Mouse (Mus musculus) ES-E14 (cell line): ENCODE results near the gene Inpp4b. TPM values are rescaled to one million over a fixed set of nuclear protein-coding genes. Genes with fewer than 3 reads are reported as not detected.

Experiments
- DNase-seq: peaks from one replicate; pipeline ENCODE4 v3.0.0-alpha.2; 2013; ENCODE audit warnings: low read depth, low spot score
- H3K27ac ChIP-seq: 2 replicates; pipeline ENCODE4 v1.5.1; 2012; ENCODE audit warnings: low read depth, mild to moderate bottlenecking, low read length, moderate library complexity, mixed read lengths; ENCODE audit not compliant: poor library complexity, insufficient read depth, severe bottlenecking
- H3K36me3 ChIP-seq: 2 replicates; pipeline ENCODE4 v1.6.1; 2012; ENCODE audit warnings: mild to moderate bottlenecking, low read length, moderate library complexity, mixed read lengths; ENCODE audit not compliant: control insufficient read depth, poor library complexity, insufficient read depth, severe bottlenecking
- H3K4me1 ChIP-seq, 2 experiments: fragments of 150-350 bp in 1 of 2; sonication (generic) in 1 of 2; 2 replicates each; pipeline ENCODE4 v1.6.1; 2012; ENCODE audit warnings: low read length in 2 of 2, mild to moderate bottlenecking in 1 of 2, mixed read lengths in 1 of 2; ENCODE audit not compliant: control insufficient read depth in 2 of 2, insufficient read depth in 2 of 2, poor library complexity in 1 of 2
- H3K4me3 ChIP-seq, 2 experiments: fragments of 150-350 bp in 1 of 2; sonication (generic) in 1 of 2; 2 replicates each; pipeline ENCODE4 v1.5.1; 2012; ENCODE audit warnings: low read length in 2 of 2, low read depth in 1 of 2, mild to moderate bottlenecking in 1 of 2, mixed read lengths in 1 of 2; ENCODE audit not compliant: insufficient read depth in 1 of 2, poor library complexity in 1 of 2, severe bottlenecking in 1 of 2
- H3K9ac ChIP-seq: 2 replicates; pipeline ENCODE4 v1.6.1; 2012; ENCODE audit warnings: low read depth, mild to moderate bottlenecking, low read length, mixed read lengths; ENCODE audit not compliant: poor library complexity, insufficient read depth, severe bottlenecking
- H3K9me3 ChIP-seq: fragments of 150-350 bp; sonication (generic); 2 replicates; pipeline ENCODE4 v1.6.1; 2012; ENCODE audit warnings: low read depth, mild to moderate bottlenecking, low read length; ENCODE audit not compliant: control insufficient read depth, insufficient read depth
- CHD2 ChIP-seq: IDR thresholded peaks from 2 replicates; pipeline ENCODE4 v1.6.1; 2014; ENCODE audit warnings: mild to moderate bottlenecking, low read depth, low read length, inconsistent platforms
- HCFC1 ChIP-seq: IDR thresholded peaks from 2 replicates; pipeline ENCODE4 v1.6.1; 2012; ENCODE audit warnings: low read length, inconsistent platforms, borderline replicate concordance; ENCODE audit not compliant: insufficient read depth
- MAFK ChIP-seq: IDR thresholded peaks from 2 replicates; pipeline ENCODE4 v1.6.1; 2014; ENCODE audit warnings: mild to moderate bottlenecking, low read depth, low read length, inconsistent platforms; ENCODE audit not compliant: insufficient read depth
- ZC3H11A ChIP-seq: IDR thresholded peaks from 2 replicates; pipeline ENCODE4 v1.6.1; 2012; ENCODE audit warnings: low read depth, mild to moderate bottlenecking, inconsistent platforms, low read length, borderline replicate concordance
- ZNF384 ChIP-seq: IDR thresholded peaks from 2 replicates; pipeline ENCODE4 v1.6.1; 2012; ENCODE audit warnings: low read depth, low read length, inconsistent platforms
- in situ Hi-C, 2 experiments: fragments of 600-800 bp; cut with MboI; formaldehyde crosslinking; loops; one replicate each; pipeline ENCODE4 v1.15.1; 2025; ENCODE audit warnings: low sequenced_read_pairs in 2 of 2, inconsistent platforms in 1 of 2; ENCODE audit not compliant: unreplicated experiment in 2 of 2
- total RNA-seq: library from RNA; depleted of rRNA; stranded (reverse); fragments of 300-350 nt; gene quantifications from 2 replicates; pipeline ENCODE4 v1.2.3, GENCODE M21; 2012

Inpp4b gene
- total RNA-seq, 1 experiment, result 0.98 TPM

DNA sequence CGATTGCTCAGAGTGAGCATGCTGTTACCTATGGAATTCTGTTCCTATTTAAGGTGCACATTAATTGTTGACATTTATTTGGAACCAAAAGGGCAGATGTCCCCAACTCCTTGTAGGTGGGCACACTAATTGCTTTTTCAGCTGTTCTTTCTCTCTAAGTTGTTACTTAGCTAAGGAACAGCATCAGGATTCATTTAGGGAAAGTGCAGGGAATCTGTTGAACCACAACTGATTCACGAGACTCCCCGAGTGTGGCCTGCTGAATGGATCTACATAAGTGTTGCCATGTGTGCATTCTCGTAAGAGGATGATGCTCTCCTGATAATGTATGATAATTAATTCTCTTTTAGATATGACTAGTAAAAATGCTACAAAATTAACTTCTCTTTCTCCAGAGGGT, 297.5 kb downstream of the Inpp4b start:
- H3K9ac ChIP-seq, result no peak overlapping the region
- no peak overlapping the region for H3K27ac ChIP-seq
- DNase-seq, result no peak
- in situ Hi-C loops, result no loop called here
- no peaks in the 10 kb centered on the region for H3K4me1 ChIP-seq
- H3K4me3 ChIP-seq, result no peak overlapping the region
- no peaks in the 10 kb centered on the region for H3K9me3 ChIP-seq
- H3K36me3 ChIP-seq, result no peaks in the 10 kb centered on the region
- TF ChIP-seq ZNF384, result no peak
- TF ChIP-seq HCFC1, result no peak

DNA sequence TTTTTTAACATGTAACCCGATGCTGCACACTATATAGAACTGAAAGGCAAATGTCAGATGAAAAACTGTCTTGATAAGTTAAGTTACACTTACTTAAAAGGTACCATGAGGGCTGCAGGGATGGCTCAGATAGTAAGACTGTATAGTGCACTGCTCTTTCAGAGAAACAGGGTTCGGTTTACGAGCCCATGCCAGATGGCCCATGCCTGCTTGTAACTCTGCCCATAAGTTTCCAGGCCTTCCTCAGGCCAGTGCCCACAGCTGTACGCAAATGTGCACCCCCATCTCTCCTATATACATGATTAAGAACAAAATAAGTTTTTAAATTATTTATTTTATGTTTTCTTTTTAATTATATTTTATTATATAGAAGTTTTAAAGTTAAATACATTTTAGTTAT, 300.7 kb downstream of the Inpp4b start:
- H3K27ac ChIP-seq, result no peak overlapping the region
- no peaks in the 10 kb centered on the region for H3K9me3 ChIP-seq
- H3K36me3 ChIP-seq, result no peaks in the 10 kb centered on the region
- H3K9ac ChIP-seq, result no peak overlapping the region
- H3K4me3 ChIP-seq, result no peak overlapping the region
- TF ChIP-seq MAFK (no peak), CHD2 (no peak), ZNF384 (no peak), ZC3H11A (no peak), HCFC1 (no peak)
- no peak for DNase-seq
- no peaks in the 10 kb centered on the region for H3K4me1 ChIP-seq
- in situ Hi-C loops, result no loop called here

DNA sequence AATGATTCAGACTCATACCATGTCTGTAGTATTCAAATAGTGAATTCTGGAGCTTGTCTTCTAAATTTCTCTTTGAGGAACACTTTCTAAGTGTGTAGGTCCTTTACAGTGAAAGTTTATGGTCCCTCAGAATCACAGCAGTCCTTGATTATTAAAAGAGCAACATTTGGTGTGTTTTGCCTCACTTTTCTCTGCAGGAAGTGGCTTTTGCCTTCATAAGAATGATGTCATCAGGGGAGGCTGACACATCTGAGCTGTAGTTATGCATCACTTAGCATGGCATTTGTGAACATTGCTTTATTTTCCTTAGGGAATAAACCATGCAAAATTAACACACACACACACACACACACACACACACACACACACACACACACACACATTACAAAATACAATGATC, 349.8 kb downstream of the Inpp4b start:
- no peak for DNase-seq
- Histone ChIP-seq H3K4me1 (no peaks in the 10 kb centered on the region), H3K27ac (no peak overlapping the region), H3K36me3 (no peaks in the 10 kb centered on the region), H3K4me3 (no peak overlapping the region), H3K9me3 (no peaks in the 10 kb centered on the region), H3K9ac (no peak overlapping the region)
- in situ Hi-C loops, result no loop called here
- no peak for TF ChIP-seq ZC3H11A
- no peak for TF ChIP-seq HCFC1
- no peak for TF ChIP-seq ZNF384
- TF ChIP-seq MAFK, result no peak
- TF ChIP-seq CHD2, result no peak

DNA sequence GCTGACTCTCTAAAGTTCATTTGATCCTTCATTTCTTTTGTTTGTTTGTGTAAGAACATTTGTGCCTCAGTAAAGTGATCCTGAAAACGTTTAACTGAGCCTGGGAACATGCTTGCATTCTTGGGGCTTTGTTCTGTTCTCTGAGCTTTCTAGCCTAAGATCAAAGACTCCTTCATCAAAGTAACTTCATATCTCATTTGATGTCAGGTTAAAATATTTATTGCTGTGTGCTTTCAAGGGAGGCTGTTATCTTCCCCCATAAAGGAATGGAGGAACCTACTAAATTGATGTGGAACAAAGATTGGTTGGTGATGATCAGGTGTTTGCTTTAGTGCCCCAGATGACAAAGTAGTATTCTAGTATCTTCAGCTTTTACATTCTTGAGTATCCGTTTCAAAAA, 352.5 kb downstream of the Inpp4b start:
- TF ChIP-seq ZC3H11A, result no peak
- TF ChIP-seq ZNF384, result no peak
- TF ChIP-seq HCFC1, result no peak
- TF ChIP-seq CHD2, result no peak
- TF ChIP-seq MAFK, result no peak
- Histone ChIP-seq H3K4me1 (no peaks in the 10 kb centered on the region), H3K27ac (no peak overlapping the region), H3K9me3 (no peaks in the 10 kb centered on the region), H3K4me3 (no peak overlapping the region), H3K9ac (no peak overlapping the region), H3K36me3 (no peaks in the 10 kb centered on the region)
- no peak for DNase-seq
- in situ Hi-C loops, result no loop called here

DNA sequence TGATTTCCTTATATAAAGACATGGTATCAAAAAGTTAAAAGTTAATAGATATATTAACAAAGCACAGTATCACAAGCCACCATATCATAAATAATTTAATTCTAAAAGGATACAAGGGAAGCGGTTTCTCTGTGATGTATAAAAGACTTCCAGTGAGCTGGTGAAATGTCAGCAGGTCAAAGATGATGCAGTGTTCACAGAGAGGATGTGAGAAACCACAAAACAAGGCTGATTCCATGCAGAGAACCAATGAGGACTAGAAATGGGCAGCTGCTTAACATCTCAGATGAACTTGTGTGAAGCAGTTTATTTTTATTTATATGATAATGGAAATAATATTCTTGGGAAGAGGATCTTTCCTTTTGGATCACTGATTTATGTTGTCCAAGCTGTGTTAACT, 359.7 kb downstream of the Inpp4b start:
- no peak overlapping the region for H3K27ac ChIP-seq
- in situ Hi-C loops, result no loop called here
- TF ChIP-seq ZNF384 (no peak), HCFC1 (no peak), ZC3H11A (no peak), MAFK (no peak), CHD2 (no peak)
- H3K4me3 ChIP-seq, result no peak overlapping the region
- no peaks in the 10 kb centered on the region for H3K9me3 ChIP-seq
- DNase-seq, result no peak
- no peak overlapping the region for H3K9ac ChIP-seq
- no peaks in the 10 kb centered on the region for H3K36me3 ChIP-seq
- H3K4me1 ChIP-seq, result no peaks in the 10 kb centered on the region
